Mouse (Mus musculus) G1E (cell line): ENCODE measurements around the gene Timd4. TPM values are rescaled to one million over a fixed set of nuclear protein-coding genes. Genes with fewer than 3 reads are reported as not detected.

Source experiments
- ATAC-seq: 2 replicates; pipeline ENCODE4 v1.8.0; 2016; ENCODE audit warnings: mild to moderate bottlenecking; ENCODE audit not compliant: insufficient number of reproducible peaks, poor library complexity, low FRiP score, severe bottlenecking; ENCODE audit errors: extremely low read depth
- DNase-seq: peaks from one replicate; pipeline ENCODE4 v3.0.0; 2012; ENCODE audit warnings: low spot score
- H3K27me3 ChIP-seq: 2 replicates; pipeline ENCODE4 v1.6.1; 2012; ENCODE audit warnings: mild to moderate bottlenecking, low read length, inconsistent platforms; ENCODE audit not compliant: insufficient read depth
- H3K36me3 ChIP-seq: replicated peaks from 2 replicates; pipeline ENCODE3; 2012; ENCODE audit warnings: mild to moderate bottlenecking, inconsistent platforms
- H3K4me1 ChIP-seq: 2 replicates; pipeline ENCODE4 v1.6.1; 2012; ENCODE audit warnings: low read depth, low read length, inconsistent platforms, mixed read lengths; ENCODE audit not compliant: insufficient read depth
- H3K4me3 ChIP-seq: 2 replicates; pipeline ENCODE4 v1.5.1; 2012; ENCODE audit warnings: low read depth, mild to moderate bottlenecking, inconsistent platforms, low read length, moderate library complexity, mixed read lengths
- H3K9me3 ChIP-seq: replicated peaks from 2 replicates; pipeline ENCODE4 v1.6.1; 2012; ENCODE audit warnings: inconsistent platforms
- CTCF ChIP-seq: IDR thresholded peaks from 2 replicates; pipeline ENCODE4 v1.5.1; 2012; ENCODE audit warnings: low read depth, low read length, inconsistent platforms, mixed read lengths
- GATA1 ChIP-seq: IDR thresholded peaks from 2 replicates; pipeline ENCODE4 v1.6.1; 2012; ENCODE audit warnings: borderline replicate concordance, low read length, inconsistent platforms, mixed read lengths
- GATA2 ChIP-seq: IDR thresholded peaks from 2 replicates; pipeline ENCODE4 v1.6.1; 2012; ENCODE audit warnings: low read depth, low read length, inconsistent platforms, borderline replicate concordance
- POLR2AphosphoS5 ChIP-seq: IDR thresholded peaks from 2 replicates; pipeline ENCODE4 v1.6.1; 2012; ENCODE audit warnings: low read depth, low read length, inconsistent platforms; ENCODE audit not compliant: insufficient replicate concordance
- TAL1 ChIP-seq: conservative IDR thresholded peaks from 2 replicates; pipeline ENCODE4 v1.6.1; 2012; ENCODE audit warnings: low read depth, low read length, inconsistent platforms, mixed read lengths
- polyA plus RNA-seq: library from polyadenylated mRNA; stranded (reverse); fragments of >175 nt; gene quantifications from 2 replicates; pipeline ENCODE4 v1.2.3, GENCODE M21; 2012
- total RNA-seq, 2 experiments: library from RNA; stranded (forward) in 1 of 2; stranded (reverse) in 1 of 2; fragments of 200-1000 nt in 1 of 2; fragments of >200 nt in 1 of 2; fragmentation: Nextera tagmentation in 1 of 2; gene quantifications; 2 replicates each; pipeline ENCODE4 v1.2.3; 2014 to 2017

The Timd4 gene
- total and polyA plus RNA-seq, 3 experiments, result not detected

DNA sequence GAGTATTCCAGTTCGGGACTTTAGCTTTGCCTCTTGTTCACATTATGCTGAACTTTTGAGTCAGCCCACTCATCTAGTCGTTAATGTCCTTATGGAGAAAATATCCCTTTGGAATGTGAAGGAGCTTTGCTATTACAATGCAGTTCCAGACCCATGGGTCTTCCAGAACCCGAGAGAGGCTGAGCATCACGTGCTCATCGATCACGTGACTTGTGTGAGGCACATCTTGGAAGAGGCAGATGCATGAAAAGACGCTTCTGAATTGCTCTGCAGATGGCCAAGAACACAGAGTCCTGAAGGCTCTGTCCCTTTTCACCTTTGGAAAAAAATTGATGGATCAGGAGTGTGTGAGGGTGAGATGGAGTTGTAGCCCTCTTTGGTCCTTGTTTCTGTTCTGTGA is 58.0 kb downstream of the Timd4 start:
- TF ChIP-seq GATA1, result no peak
- no peak for TF ChIP-seq POLR2AphosphoS5
- no peak for TF ChIP-seq TAL1
- TF ChIP-seq GATA2, result no peak
- TF ChIP-seq CTCF, result no peak
- ATAC-seq, result no peak
- DNase-seq, result no peak
- Histone ChIP-seq H3K27me3 (no peaks in the 10 kb centered on the region), H3K9me3 (no peaks in the 10 kb centered on the region), H3K4me1 (no peaks in the 10 kb centered on the region), H3K36me3 (no peaks in the 10 kb centered on the region), H3K4me3 (no peak overlapping the region)

DNA sequence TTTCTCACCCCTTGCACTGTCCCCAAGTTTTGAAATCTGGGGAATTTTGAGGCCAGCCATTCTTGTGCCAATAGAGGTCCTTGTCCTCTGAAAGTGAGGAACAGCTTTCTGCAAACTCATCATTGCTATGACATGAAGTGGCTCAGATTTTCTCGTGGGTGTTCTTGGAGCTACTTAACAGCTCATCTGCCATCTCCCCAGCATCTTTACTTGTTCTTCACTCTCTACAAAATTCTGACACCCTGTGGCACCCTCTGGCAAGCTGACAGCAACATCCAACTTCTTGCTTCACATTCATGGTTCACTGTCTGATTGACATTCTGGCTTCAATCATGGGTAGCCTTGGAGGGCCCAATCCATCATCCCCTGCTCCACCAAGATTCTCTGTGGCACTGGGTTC is 65.2 kb downstream of the Timd4 start:
- Histone ChIP-seq H3K9me3 (no peaks in the 10 kb centered on the region), H3K4me3 (no peak overlapping the region), H3K4me1 (no peaks in the 10 kb centered on the region), H3K27me3 (no peaks in the 10 kb centered on the region), H3K36me3 (no peaks in the 10 kb centered on the region)
- DNase-seq (no peak), ATAC-seq (no peak)
- TF ChIP-seq GATA1 (no peak), GATA2 (no peak), TAL1 (no peak), POLR2AphosphoS5 (no peak), CTCF (no peak)

DNA sequence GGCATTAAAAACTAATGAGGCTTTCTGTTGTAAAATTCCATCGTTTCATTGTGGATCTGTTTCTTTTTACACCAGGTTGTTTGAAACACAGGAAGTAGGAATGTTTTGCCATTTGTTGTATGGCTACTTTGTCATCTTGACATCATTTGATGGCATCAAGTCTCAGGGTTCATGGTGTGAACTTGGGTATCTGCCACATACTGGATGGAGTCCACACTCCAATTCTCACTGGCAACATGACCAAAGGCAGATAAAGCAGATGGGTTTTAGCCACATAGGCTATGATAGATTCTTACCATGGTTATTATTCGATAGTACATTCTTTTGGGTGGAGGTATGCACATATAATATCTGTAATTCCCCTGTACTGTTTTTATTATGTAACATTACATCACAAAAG is 71.9 kb downstream of the Timd4 start:
- DNase-seq, result no peak
- Histone ChIP-seq H3K4me3 (no peak overlapping the region), H3K36me3 (no peaks in the 10 kb centered on the region), H3K9me3 (no peaks in the 10 kb centered on the region), H3K27me3 (no peaks in the 10 kb centered on the region), H3K4me1 (no peaks in the 10 kb centered on the region)
- TF ChIP-seq GATA2, result no peak
- TF ChIP-seq TAL1, result no peak
- no peak for TF ChIP-seq POLR2AphosphoS5
- no peak for TF ChIP-seq CTCF
- no peak for TF ChIP-seq GATA1
- ATAC-seq, result no peak

GRCm38 (mm10) chr11:46889093-46889492 is 78.5 kb downstream of the Timd4 start:
- TF ChIP-seq GATA1 (no peak), CTCF (no peak), POLR2AphosphoS5 (no peak), TAL1 (no peak), GATA2 (no peak)
- DNase-seq (no peak), ATAC-seq (no peak)
- no peaks in the 10 kb centered on the region for H3K4me1 ChIP-seq
- no peaks in the 10 kb centered on the region for H3K36me3 ChIP-seq
- no peaks in the 10 kb centered on the region for H3K9me3 ChIP-seq
- H3K27me3 ChIP-seq, result no peaks in the 10 kb centered on the region
- no peak overlapping the region for H3K4me3 ChIP-seq

Other genes starting within 250 kb of the Timd4 start
- not detected in 2 replicates for gene BC053393, start 239.3 kb upstream of the Timd4 start, total RNA-seq (2014; fragmentation: Nextera tagmentation)
- 0.11 TPM in 1 of 2 replicates, not detected in the other for gene BC053393, start 239.3 kb upstream of the Timd4 start, total RNA-seq (2017)
- gene BC053393, start 239.3 kb upstream of the Timd4 start, polyA plus RNA-seq, result not detected in 2 replicates
- gene Dppa1, start 181.5 kb upstream of the Timd4 start, total RNA-seq (2014; fragmentation: Nextera tagmentation), result not detected in 2 replicates
- gene Dppa1, start 181.5 kb upstream of the Timd4 start, total RNA-seq (2017), result not detected in 2 replicates
- not detected in 2 replicates for gene Dppa1, start 181.5 kb upstream of the Timd4 start, polyA plus RNA-seq
- gene Timd2, start 103.7 kb upstream of the Timd4 start, total RNA-seq (2014; fragmentation: Nextera tagmentation), result not detected in 2 replicates
- 0.06 TPM in 1 of 2 replicates, not detected in the other for gene Timd2, start 103.7 kb upstream of the Timd4 start, total RNA-seq (2017)
- not detected in 2 replicates for gene Timd2, start 103.7 kb upstream of the Timd4 start, polyA plus RNA-seq
- gene Havcr1, start 75.7 kb upstream of the Timd4 start, total RNA-seq (2014; fragmentation: Nextera tagmentation), result not detected in 2 replicates
- not detected in 2 replicates for gene Havcr1, start 75.7 kb upstream of the Timd4 start, total RNA-seq (2017)
- gene Havcr1, start 75.7 kb upstream of the Timd4 start, polyA plus RNA-seq, result not detected in 2 replicates